Mouse (Mus musculus): Measurements from ENCODE around the gene Caly. TPM values are rescaled to one million over a fixed set of nuclear protein-coding genes. Genes with fewer than 3 reads are reported as not detected.

Caly gene
- 0.19 and 0.52 TPM in 2 replicates for polyA plus RNA-seq (2014; fragmentation: Nextera tagmentation; extraction: Ambion mirVana)

DNA sequence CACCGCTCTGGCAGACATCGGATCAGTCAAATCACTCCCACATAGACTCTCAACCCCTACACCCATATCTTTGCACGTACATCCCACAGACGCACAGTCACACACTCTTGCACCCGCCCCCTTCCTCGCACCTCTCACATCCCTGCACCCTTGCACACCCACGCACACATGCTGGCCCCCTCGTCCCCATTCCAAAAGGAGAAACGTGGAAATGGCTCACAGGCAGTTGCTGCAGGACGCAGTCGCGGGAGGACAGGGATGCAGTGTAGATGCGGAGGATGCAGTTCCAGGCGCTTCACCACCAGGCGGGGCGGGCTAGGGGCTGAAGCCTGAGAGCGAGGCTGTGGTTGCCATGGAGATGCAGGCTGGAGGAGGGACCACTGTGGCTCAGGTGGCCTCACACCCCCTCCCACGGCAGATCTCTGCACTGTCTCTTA is at the start of gene Caly:
TSS of gene Caly (minus strand) at position 307 of the 437 bp plus-strand sequence.
- no peak within 1 kb of the TSS for H3K4me3 ChIP-seq (ENCODE audit: low read depth, low read length)
- H3K36me3 ChIP-seq (ENCODE audit: control insufficient read depth, insufficient read depth, low read length) = no peaks in the 10 kb centered on the region
- WGBS = 8% methylated on average over 18 of the region's 18 CpGs
- H3K9me3 ChIP-seq (ENCODE audit: control insufficient read depth, low read length) = no peaks in the 10 kb centered on the region
- no peak within 1 kb of the TSS for H3K27ac ChIP-seq (ENCODE audit: low read depth, low read length)
- H3K4me1 ChIP-seq (replicated peaks; ENCODE audit: control insufficient read depth, insufficient read depth, low read length) = 0 out of 2 replicates have a peak, but pooled peaks cover 3% of the 10 kb centered on the region
- peaks cover 39% of the 10 kb centered on the region for H3K27me3 ChIP-seq (replicated peaks; ENCODE audit: control insufficient read depth, insufficient read depth, low read length)
- ATAC-seq (replicated peaks; ENCODE audit: low FRiP score) (0 out of 2 replicates have a peak, but pooled peaks have one; percentile 28), DNase-seq (ENCODE audit: low spot score) (no peak)
- H3K4me2 ChIP-seq = no peak within 1 kb of the TSS
- no peak within 1 kb of the TSS for H3K9ac ChIP-seq (ENCODE audit: low read depth, low read length)

DNA sequence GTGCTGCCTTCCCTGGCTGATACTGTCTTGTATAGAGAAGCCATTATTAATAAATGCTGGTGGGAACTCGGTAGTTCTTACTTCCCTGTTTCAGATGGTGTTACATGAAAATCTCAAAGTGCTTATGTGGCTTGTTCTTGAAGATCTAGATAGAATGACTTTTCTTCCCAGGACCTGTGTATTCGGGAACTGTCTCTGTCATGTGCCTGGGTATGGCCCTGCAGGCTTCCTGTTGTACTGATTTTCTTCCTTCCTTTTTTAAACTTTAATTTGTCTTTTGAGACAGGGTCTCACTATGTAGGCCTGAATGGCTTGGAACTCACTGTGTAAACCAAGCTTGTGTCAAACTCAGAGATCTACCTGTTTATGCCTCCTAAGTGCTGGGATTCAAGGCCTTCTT is 45.6 kb upstream of the Caly start:
- no peak for DNase-seq (ENCODE audit: low spot score)
- ATAC-seq (replicated peaks; ENCODE audit: low FRiP score) = no peak
- H3K4me1 ChIP-seq (replicated peaks; ENCODE audit: control insufficient read depth, insufficient read depth, low read length) = peaks cover 3% of the 10 kb centered on the region
- no peaks in the 10 kb centered on the region for H3K27me3 ChIP-seq (replicated peaks; ENCODE audit: control insufficient read depth, insufficient read depth, low read length)
- H3K36me3 ChIP-seq (ENCODE audit: control insufficient read depth, insufficient read depth, low read length) = no peaks in the 10 kb centered on the region
- no peaks in the 10 kb centered on the region for H3K9me3 ChIP-seq (ENCODE audit: control insufficient read depth, low read length)
- no peak overlapping the region for H3K4me3 ChIP-seq (ENCODE audit: low read depth, low read length)
- 50% methylated on average over 2 of the region's 2 CpGs for WGBS
- H3K27ac ChIP-seq (ENCODE audit: low read depth, low read length) = no peak overlapping the region
- no peak overlapping the region for H3K4me2 ChIP-seq
- H3K9ac ChIP-seq (ENCODE audit: low read depth, low read length) = no peak overlapping the region

DNA sequence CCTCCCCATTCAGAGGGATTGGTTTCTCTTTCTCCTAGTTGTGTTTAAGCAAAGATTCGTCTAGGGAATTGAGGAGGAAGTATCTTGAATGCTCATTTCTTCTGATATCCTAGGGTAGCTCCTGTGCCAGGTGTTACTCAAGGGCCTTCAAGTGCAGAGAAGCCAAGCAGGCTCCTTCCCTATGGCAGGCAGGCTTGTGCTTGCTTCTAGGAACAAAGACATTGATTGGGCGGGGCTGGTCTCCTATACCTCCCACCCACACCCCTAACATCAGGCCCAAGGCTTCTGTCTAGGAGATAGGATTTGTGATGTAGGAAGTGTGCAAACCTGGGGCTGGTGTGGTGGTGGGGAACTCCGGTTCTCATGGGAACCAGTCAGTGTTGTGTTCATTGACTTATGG is 44.6 kb upstream of the Caly start:
- Histone ChIP-seq H3K9ac (ENCODE audit: low read depth, low read length) (no peak overlapping the region), H3K4me2 (peak overlapping the region; percentile 19), H3K36me3 (ENCODE audit: control insufficient read depth, insufficient read depth, low read length) (no peaks in the 10 kb centered on the region), H3K4me1 (replicated peaks; ENCODE audit: control insufficient read depth, insufficient read depth, low read length) (peaks cover 3% of the 10 kb centered on the region), H3K4me3 (ENCODE audit: low read depth, low read length) (no peak overlapping the region), H3K9me3 (ENCODE audit: control insufficient read depth, low read length) (no peaks in the 10 kb centered on the region), H3K27ac (ENCODE audit: low read depth, low read length) (no peak overlapping the region), H3K27me3 (replicated peaks; ENCODE audit: control insufficient read depth, insufficient read depth, low read length) (no peaks in the 10 kb centered on the region)
- no peak for DNase-seq (ENCODE audit: low spot score)
- 82% methylated on average over 3 of the region's 3 CpGs for WGBS
- no peak for ATAC-seq (replicated peaks; ENCODE audit: low FRiP score)

DNA sequence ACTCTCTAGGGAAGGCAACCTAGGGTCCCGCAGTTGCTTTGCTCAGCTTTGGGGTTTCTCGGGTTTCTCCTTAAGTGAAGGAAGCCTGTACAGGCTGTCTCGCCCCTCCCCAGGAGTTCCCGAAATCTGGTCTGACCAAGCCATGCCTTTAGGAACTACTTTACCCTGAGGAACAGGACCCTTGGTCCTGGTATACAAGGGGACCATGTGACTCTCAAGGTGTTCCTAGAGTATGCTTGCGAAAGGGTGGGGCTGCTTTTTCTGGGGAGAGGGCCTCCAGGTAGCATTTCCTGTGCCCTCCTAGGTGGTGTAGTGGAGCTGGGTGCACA is 43.6 kb upstream of the Caly start:
- peak overlapping the region; percentile 88 for H3K9ac ChIP-seq (ENCODE audit: low read depth, low read length)
- H3K36me3 ChIP-seq (ENCODE audit: control insufficient read depth, insufficient read depth, low read length) = no peaks in the 10 kb centered on the region
- ATAC-seq (replicated peaks; ENCODE audit: low FRiP score) = peak; percentile 4; the same call in 1 of the 2 replicates
- DNase-seq (ENCODE audit: low spot score) = no peak
- WGBS = 5% methylated on average over 5 of the region's 5 CpGs
- 0 out of 2 replicates have a peak overlapping the region, but pooled peaks have one; percentile 43 for H3K27ac ChIP-seq (ENCODE audit: low read depth, low read length)
- H3K27me3 ChIP-seq (replicated peaks; ENCODE audit: control insufficient read depth, insufficient read depth, low read length) = no peaks in the 10 kb centered on the region
- H3K4me2 ChIP-seq = peak overlapping the region; percentile 95
- no peaks in the 10 kb centered on the region for H3K9me3 ChIP-seq (ENCODE audit: control insufficient read depth, low read length)
- H3K4me3 ChIP-seq (ENCODE audit: low read depth, low read length) = peak overlapping the region; percentile 86
- peaks cover 3% of the 10 kb centered on the region for H3K4me1 ChIP-seq (replicated peaks; ENCODE audit: control insufficient read depth, insufficient read depth, low read length)

DNA sequence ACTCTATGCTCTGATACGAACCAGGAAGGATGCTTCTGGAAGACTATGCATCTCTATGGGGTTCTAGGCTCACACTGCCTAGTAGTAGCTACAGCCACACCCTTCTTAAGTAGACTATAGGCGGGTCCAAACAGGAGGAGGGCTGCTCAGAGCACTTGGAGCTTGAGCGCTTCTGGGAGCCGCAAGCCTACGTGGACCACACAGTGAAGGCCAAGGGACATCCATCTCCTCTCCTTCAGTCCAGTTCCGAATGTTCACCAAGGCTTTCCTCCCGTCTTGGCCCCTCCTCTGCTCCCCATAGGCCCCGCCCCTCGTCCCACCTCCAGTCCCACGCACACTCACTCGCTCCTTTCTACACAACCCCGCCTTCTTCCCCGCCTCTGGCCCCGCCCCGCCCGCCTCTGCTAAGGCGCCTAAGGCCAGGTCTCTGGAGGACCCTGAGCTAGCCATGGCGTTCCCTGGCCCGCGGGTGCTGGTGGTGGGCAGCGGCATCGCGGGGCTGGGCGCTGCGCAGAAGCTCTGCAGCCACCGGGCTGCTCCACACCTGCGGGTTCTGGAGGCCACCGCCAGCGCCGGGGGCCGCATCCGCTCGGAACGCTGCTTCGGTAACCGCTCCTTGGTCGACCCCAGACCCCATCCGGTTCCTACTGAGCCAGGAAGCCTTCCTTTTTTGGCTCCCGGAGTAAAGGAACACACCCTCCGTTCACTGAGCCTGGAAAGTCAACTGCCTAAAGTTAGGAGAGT is 43.1 kb upstream of the Caly start:
- Histone ChIP-seq H3K4me3 (ENCODE audit: low read depth, low read length) (peak overlapping the region; percentile 86), H3K27ac (ENCODE audit: low read depth, low read length) (0 out of 2 replicates have a peak overlapping the region, but pooled peaks have one; percentile 43), H3K4me2 (peak overlapping the region; percentile 95), H3K27me3 (replicated peaks; ENCODE audit: control insufficient read depth, insufficient read depth, low read length) (no peaks in the 10 kb centered on the region), H3K4me1 (replicated peaks; ENCODE audit: control insufficient read depth, insufficient read depth, low read length) (peaks cover 3% of the 10 kb centered on the region), H3K9me3 (ENCODE audit: control insufficient read depth, low read length) (no peaks in the 10 kb centered on the region), H3K36me3 (ENCODE audit: control insufficient read depth, insufficient read depth, low read length) (no peaks in the 10 kb centered on the region), H3K9ac (ENCODE audit: low read depth, low read length) (peak overlapping the region; percentile 88)
- 2% methylated on average over 39 of the region's 40 CpGs for WGBS
- DNase-seq (ENCODE audit: low spot score) (peak; percentile 93), ATAC-seq (replicated peaks; ENCODE audit: low FRiP score) (peak; percentile 99)

DNA sequence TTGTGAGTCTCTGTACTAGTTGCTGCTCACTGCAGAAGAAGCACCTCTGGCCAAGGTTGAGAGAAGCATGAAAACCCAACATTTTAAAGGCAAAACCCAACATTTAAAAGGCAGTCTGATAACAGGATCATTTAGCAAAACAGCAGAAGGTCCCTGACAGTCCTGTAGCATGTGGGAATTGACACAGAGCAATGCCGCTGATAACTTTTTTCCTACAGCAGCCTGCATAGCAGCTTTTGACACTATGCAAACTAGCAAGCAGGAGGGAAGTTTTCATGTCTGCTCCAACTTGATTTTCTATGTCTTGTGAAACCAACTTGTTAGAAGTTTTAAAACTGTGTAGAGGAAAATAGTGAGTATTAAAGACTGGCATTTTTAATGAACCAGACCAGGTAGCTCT is 42.0 kb upstream of the Caly start:
- H3K36me3 ChIP-seq (ENCODE audit: control insufficient read depth, insufficient read depth, low read length) = no peaks in the 10 kb centered on the region
- no peak overlapping the region for H3K4me2 ChIP-seq
- H3K9ac ChIP-seq (ENCODE audit: low read depth, low read length) = no peak overlapping the region
- H3K4me1 ChIP-seq (replicated peaks; ENCODE audit: control insufficient read depth, insufficient read depth, low read length) = peaks cover 3% of the 10 kb centered on the region
- no peak overlapping the region for H3K27ac ChIP-seq (ENCODE audit: low read depth, low read length)
- WGBS = 76% methylated on average over 1 of the region's 1 CpGs
- no peak for DNase-seq (ENCODE audit: low spot score)
- H3K4me3 ChIP-seq (ENCODE audit: low read depth, low read length) = no peak overlapping the region
- no peaks in the 10 kb centered on the region for H3K9me3 ChIP-seq (ENCODE audit: control insufficient read depth, low read length)
- no peaks in the 10 kb centered on the region for H3K27me3 ChIP-seq (replicated peaks; ENCODE audit: control insufficient read depth, insufficient read depth, low read length)
- no peak for ATAC-seq (replicated peaks; ENCODE audit: low FRiP score)

DNA sequence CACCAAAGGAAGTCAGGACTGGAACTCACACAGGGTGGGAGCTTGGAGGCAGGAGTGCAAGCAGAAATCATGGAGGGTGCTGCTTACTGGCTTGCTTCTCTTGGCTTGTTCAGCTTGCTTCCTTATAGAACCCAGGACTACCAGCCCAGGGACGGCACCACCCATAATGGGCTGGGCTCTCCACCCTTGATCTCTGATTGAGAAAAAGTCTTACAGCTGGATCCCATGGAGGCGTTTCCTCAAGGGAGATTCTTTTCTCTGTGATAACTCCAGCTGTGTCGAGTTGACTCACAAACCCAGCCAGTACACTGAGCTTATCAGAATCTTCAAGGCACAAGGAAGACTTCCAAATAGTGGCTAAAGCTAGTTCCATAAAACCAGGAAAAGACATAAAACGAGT is 40.4 kb upstream of the Caly start:
- Histone ChIP-seq H3K27me3 (replicated peaks; ENCODE audit: control insufficient read depth, insufficient read depth, low read length) (no peaks in the 10 kb centered on the region), H3K4me1 (replicated peaks; ENCODE audit: control insufficient read depth, insufficient read depth, low read length) (peaks cover 3% of the 10 kb centered on the region), H3K27ac (ENCODE audit: low read depth, low read length) (no peak overlapping the region), H3K4me2 (no peak overlapping the region), H3K9ac (ENCODE audit: low read depth, low read length) (no peak overlapping the region), H3K9me3 (ENCODE audit: control insufficient read depth, low read length) (no peaks in the 10 kb centered on the region), H3K4me3 (ENCODE audit: low read depth, low read length) (no peak overlapping the region), H3K36me3 (ENCODE audit: control insufficient read depth, insufficient read depth, low read length) (no peaks in the 10 kb centered on the region)
- no peak for DNase-seq (ENCODE audit: low spot score)
- no peak for ATAC-seq (replicated peaks; ENCODE audit: low FRiP score)
- 23% methylated on average over 4 of the region's 4 CpGs for whole genome bisulfite sequencing

DNA sequence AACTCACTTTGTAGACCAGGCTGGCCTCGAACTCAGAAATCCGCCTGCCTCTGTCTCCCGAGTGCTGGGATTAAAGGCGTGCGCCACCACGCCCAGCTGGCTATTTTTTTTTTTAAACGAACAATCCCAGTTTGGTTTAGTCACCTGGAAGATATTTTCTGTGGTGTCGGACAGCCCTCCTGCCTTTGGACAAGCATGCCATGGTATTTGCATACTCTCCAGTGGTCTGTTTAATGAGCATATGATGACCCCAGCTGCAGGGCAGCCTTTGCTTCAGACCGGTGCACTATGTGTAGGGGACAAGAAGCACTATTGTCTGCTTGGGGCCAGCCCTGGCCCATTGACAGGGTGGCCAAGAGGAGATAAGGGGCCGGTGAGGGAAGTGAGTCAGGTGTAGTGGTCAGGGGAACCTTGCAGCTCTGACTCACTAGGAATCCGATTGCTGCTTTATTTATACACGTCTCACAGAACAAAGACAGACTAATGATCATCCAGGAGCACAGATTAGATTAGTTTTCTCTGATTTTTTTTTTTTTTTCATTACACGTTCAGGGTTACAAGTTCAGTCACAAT is 39.1 kb upstream of the Caly start:
- ATAC-seq (replicated peaks; ENCODE audit: low FRiP score) (no peak), DNase-seq (ENCODE audit: low spot score) (no peak)
- 58% methylated on average over 12 of the region's 13 CpGs for WGBS
- H3K9ac ChIP-seq (ENCODE audit: low read depth, low read length) = no peak overlapping the region
- H3K27me3 ChIP-seq (replicated peaks; ENCODE audit: control insufficient read depth, insufficient read depth, low read length) = no peaks in the 10 kb centered on the region
- H3K4me2 ChIP-seq = no peak overlapping the region
- no peaks in the 10 kb centered on the region for H3K9me3 ChIP-seq (ENCODE audit: control insufficient read depth, low read length)
- no peaks in the 10 kb centered on the region for H3K36me3 ChIP-seq (ENCODE audit: control insufficient read depth, insufficient read depth, low read length)
- no peak overlapping the region for H3K27ac ChIP-seq (ENCODE audit: low read depth, low read length)
- no peaks in the 10 kb centered on the region; the same call in 1 of the 2 replicates for H3K4me1 ChIP-seq (replicated peaks; ENCODE audit: control insufficient read depth, insufficient read depth, low read length)
- no peak overlapping the region for H3K4me3 ChIP-seq (ENCODE audit: low read depth, low read length)

DNA sequence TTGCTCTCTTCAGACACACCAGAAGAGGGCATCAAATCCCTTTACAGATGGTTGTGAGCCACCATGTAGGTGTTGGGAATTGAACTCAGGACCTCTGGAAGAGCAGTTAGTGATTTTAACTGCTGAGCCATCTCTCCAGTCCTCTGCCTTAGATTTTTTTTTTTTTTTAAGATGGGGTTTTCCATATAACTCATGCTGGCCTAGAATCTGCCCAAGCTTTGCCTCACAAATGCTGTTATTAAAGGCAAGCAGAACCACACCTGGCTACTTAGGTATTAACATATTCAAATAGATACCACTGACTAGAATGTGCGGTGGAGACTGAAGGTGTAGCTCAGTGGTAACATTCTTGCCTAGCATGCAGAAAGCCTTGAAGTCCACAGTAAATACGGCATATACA is 38.1 kb upstream of the Caly start:
- Histone ChIP-seq H3K4me3 (ENCODE audit: low read depth, low read length) (no peak overlapping the region), H3K36me3 (ENCODE audit: control insufficient read depth, insufficient read depth, low read length) (no peaks in the 10 kb centered on the region), H3K27ac (ENCODE audit: low read depth, low read length) (no peak overlapping the region), H3K9ac (ENCODE audit: low read depth, low read length) (no peak overlapping the region), H3K9me3 (ENCODE audit: control insufficient read depth, low read length) (no peaks in the 10 kb centered on the region), H3K27me3 (replicated peaks; ENCODE audit: control insufficient read depth, insufficient read depth, low read length) (no peaks in the 10 kb centered on the region), H3K4me2 (no peak overlapping the region), H3K4me1 (replicated peaks; ENCODE audit: control insufficient read depth, insufficient read depth, low read length) (no peaks in the 10 kb centered on the region)
- DNase-seq (ENCODE audit: low spot score) = no peak
- ATAC-seq (replicated peaks; ENCODE audit: low FRiP score) = no peak
- WGBS = 87% methylated on average over 2 of the region's 2 CpGs

All from liver, embryonic 11.5 days (tissue).